Mouse (Mus musculus): ENCODE data around the gene Stt3b. TPM values are rescaled to one million over a fixed set of nuclear protein-coding genes. Genes with fewer than 3 reads are reported as not detected.

Gene Stt3b
- polyA plus RNA-seq, 1 experiment from 2014 or later, result 83.3 TPM

DNA sequence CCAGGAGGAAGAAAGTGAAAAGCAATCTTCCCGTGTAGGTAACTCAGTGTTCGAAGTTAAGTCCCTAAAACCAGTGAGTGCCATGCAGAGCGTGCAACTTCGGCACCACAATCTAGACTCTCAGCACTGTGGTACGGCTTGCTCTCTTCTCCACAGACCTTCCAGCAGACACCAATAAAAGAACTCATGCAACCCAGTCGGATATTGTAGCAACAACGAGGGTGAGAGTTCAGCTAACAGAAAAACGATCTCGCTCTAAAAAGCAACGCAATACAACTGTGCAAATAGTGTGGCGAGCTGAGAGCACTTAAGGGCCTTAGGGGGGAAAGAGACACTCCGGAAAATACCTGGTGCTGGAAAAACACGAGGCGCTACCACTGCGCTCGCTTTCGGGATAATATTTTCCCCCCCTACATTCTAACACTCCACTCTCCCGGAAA is 1.3 kb downstream of the Stt3b start:
- Histone ChIP-seq H3K9ac (ENCODE audit: low read depth, low read length) (peak overlapping the region; percentile 98), H3K27ac (ENCODE audit: low read depth, low read length) (peak overlapping the region; percentile 97), H3K4me2 (ENCODE audit: low read length) (peak overlapping the region; percentile 61), H3K4me3 (ENCODE audit: low read length) (peak overlapping the region; percentile 98), H3K9me3 (ENCODE audit: control insufficient read depth, low read length) (no peaks in the 10 kb centered on the region), H3K27me3 (replicated peaks; ENCODE audit: control insufficient read depth, insufficient read depth, low read length) (no peaks in the 10 kb centered on the region), H3K4me1 (ENCODE audit: control insufficient read depth, insufficient read depth, low read depth, low read length) (peaks cover 28% of the 10 kb centered on the region), H3K36me3 (ENCODE audit: control insufficient read depth, insufficient read depth, low read length) (no peaks in the 10 kb centered on the region)
- no peak for ATAC-seq
- WGBS, result 0% methylated on average over 18 of the region's 18 CpGs

DNA sequence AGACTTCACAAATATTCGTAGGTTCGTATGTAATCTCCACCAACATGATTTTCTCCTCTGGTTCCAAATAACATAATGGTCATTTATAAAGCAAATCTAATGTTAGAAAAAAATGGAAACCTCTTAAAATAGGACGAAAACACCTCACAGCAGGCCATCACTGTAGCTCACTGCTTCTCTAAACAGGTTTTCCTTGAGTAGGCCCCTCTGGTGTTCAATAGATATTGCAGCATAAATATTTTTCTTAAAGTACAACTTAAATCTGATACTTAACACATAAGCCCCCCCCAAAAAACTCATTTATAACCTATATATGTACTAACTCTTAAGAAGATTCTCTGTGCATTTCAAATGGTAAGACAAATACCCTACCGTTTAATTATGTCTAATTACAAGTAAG is 1.8 kb downstream of the Stt3b start:
- 13% methylated on average over 4 of the region's 4 CpGs for WGBS
- Histone ChIP-seq H3K9me3 (ENCODE audit: control insufficient read depth, low read length) (no peaks in the 10 kb centered on the region), H3K27me3 (replicated peaks; ENCODE audit: control insufficient read depth, insufficient read depth, low read length) (no peaks in the 10 kb centered on the region), H3K4me3 (ENCODE audit: low read length) (peak overlapping the region; percentile 98), H3K4me1 (ENCODE audit: control insufficient read depth, insufficient read depth, low read depth, low read length) (peaks cover 28% of the 10 kb centered on the region), H3K36me3 (ENCODE audit: control insufficient read depth, insufficient read depth, low read length) (no peaks in the 10 kb centered on the region), H3K4me2 (ENCODE audit: low read length) (peak overlapping the region; percentile 61), H3K27ac (ENCODE audit: low read depth, low read length) (no peak overlapping the region), H3K9ac (ENCODE audit: low read depth, low read length) (no peak overlapping the region; the same call in 1 of the 2 replicates)
- ATAC-seq, result no peak

DNA sequence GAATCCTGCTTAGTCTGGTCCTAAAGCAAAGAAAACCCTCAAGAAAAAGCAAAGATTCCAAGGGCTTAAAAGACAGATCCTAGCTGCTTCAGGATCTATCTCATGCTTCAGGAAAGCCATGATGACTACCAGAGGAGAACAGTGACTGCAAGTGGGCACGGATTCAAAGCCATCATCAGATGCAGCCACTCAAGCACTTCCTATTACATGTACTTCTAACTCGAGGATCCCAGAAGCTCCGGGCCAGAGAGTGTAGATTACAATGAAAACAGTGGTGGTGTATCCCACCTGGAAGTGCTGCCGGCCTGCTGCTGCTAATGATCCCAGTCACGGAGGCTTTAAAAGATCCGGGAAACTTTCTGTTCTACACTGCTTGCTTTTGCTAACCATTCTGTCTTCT is 4.0 kb downstream of the Stt3b start:
- H3K36me3 ChIP-seq (ENCODE audit: control insufficient read depth, insufficient read depth, low read length), result no peaks in the 10 kb centered on the region
- no peaks in the 10 kb centered on the region for H3K9me3 ChIP-seq (ENCODE audit: control insufficient read depth, low read length)
- no peak overlapping the region for H3K27ac ChIP-seq (ENCODE audit: low read depth, low read length)
- 26% methylated on average over 6 of the region's 6 CpGs for WGBS
- H3K4me3 ChIP-seq (ENCODE audit: low read length), result peak overlapping the region; percentile 98
- peak overlapping the region; percentile 61 for H3K4me2 ChIP-seq (ENCODE audit: low read length)
- peaks cover 30% of the 10 kb centered on the region for H3K4me1 ChIP-seq (ENCODE audit: control insufficient read depth, insufficient read depth, low read depth, low read length)
- H3K27me3 ChIP-seq (replicated peaks; ENCODE audit: control insufficient read depth, insufficient read depth, low read length), result no peaks in the 10 kb centered on the region
- H3K9ac ChIP-seq (ENCODE audit: low read depth, low read length), result no peak overlapping the region
- ATAC-seq, result no peak

DNA sequence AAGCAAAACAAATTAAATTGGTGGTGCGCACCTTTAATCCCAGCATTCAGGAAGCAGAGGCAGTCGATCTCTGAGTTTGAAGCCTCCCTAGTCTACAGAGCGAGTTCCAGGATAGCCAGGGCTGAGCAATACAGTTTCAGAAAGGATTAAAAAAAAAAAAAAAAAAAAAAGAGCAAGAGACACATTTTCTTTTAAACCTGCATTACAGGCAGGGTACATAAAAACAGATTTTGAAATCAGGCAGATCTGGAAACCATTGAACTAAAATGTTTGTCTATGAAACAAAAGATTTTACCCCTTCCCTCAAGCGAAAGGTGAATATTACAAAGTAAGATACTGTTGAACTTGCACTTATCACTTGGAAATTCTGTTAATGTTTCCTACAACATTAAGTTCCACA is 6.1 kb downstream of the Stt3b start:
- WGBS, result 68% methylated on average over 4 of the region's 4 CpGs
- Histone ChIP-seq H3K4me2 (ENCODE audit: low read length) (no peak overlapping the region), H3K27ac (ENCODE audit: low read depth, low read length) (no peak overlapping the region), H3K4me3 (ENCODE audit: low read length) (no peak overlapping the region), H3K4me1 (ENCODE audit: control insufficient read depth, insufficient read depth, low read depth, low read length) (peaks cover 28% of the 10 kb centered on the region), H3K27me3 (replicated peaks; ENCODE audit: control insufficient read depth, insufficient read depth, low read length) (no peaks in the 10 kb centered on the region), H3K9me3 (ENCODE audit: control insufficient read depth, low read length) (no peaks in the 10 kb centered on the region), H3K9ac (ENCODE audit: low read depth, low read length) (no peak overlapping the region), H3K36me3 (ENCODE audit: control insufficient read depth, insufficient read depth, low read length) (no peaks in the 10 kb centered on the region)
- no peak for ATAC-seq

DNA sequence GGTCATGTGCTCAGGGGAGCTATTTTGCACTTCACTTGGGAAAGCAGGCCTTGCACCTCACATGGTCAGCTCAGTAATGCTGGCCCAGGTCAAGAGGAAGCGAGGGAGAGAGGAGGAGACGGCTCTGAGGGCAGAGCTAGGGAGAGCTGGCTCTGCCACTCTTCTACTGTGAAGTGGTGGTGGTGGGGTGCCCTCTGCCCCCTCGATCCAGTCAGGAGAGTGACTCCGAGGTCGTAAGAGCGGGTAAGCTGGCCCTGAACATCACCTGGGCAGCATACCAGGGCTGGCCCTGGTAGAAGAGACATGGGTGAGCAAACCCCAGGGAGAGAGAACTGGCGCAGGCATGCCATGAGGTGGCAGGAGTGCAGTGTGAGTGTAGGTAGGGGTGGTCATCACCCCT is 8.6 kb downstream of the Stt3b start:
- H3K27ac ChIP-seq (ENCODE audit: low read depth, low read length), result no peak overlapping the region
- H3K4me3 ChIP-seq (ENCODE audit: low read length), result no peak overlapping the region
- H3K27me3 ChIP-seq (replicated peaks; ENCODE audit: control insufficient read depth, insufficient read depth, low read length), result no peaks in the 10 kb centered on the region
- no peaks in the 10 kb centered on the region for H3K9me3 ChIP-seq (ENCODE audit: control insufficient read depth, low read length)
- no peaks in the 10 kb centered on the region for H3K36me3 ChIP-seq (ENCODE audit: control insufficient read depth, insufficient read depth, low read length)
- no peak for ATAC-seq
- H3K9ac ChIP-seq (ENCODE audit: low read depth, low read length), result no peak overlapping the region
- 86% methylated on average over 7 of the region's 7 CpGs for WGBS
- H3K4me1 ChIP-seq (ENCODE audit: control insufficient read depth, insufficient read depth, low read depth, low read length), result peaks cover 15% of the 10 kb centered on the region
- no peak overlapping the region for H3K4me2 ChIP-seq (ENCODE audit: low read length)

DNA sequence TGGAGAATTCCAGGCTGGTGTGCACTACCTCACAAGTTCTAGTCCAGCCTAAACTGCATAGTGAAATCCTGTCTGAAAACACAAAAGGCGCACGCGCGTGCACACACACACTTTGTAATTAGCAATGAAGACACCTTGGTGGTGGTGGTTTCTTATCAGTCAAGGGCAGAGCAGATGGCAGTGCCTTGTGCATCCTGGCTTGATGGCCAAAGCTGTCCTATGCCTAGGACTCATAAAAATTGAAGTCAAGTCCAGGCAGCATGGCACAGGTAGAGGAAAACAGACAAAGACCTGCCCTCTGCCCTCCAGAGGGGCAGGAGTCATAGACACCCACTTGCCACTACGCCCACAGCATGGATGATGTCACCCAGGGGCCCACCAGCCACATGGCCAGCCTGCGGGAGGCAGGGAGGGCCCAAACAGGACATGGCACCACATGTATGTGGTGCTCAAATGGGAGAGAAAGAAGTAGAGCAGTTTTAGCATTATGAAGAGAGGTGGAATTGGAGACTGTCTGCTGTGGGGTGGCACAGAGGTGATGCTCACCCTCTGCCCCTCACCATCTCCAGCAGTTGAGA is 9.1 kb downstream of the Stt3b start:
- H3K4me3 ChIP-seq (ENCODE audit: low read length), result no peak overlapping the region
- no peak overlapping the region for H3K27ac ChIP-seq (ENCODE audit: low read depth, low read length)
- no peaks in the 10 kb centered on the region for H3K9me3 ChIP-seq (ENCODE audit: control insufficient read depth, low read length)
- WGBS, result 98% methylated on average over 6 of the region's 6 CpGs
- H3K27me3 ChIP-seq (replicated peaks; ENCODE audit: control insufficient read depth, insufficient read depth, low read length), result no peaks in the 10 kb centered on the region
- no peaks in the 10 kb centered on the region for H3K36me3 ChIP-seq (ENCODE audit: control insufficient read depth, insufficient read depth, low read length)
- no peak overlapping the region for H3K4me2 ChIP-seq (ENCODE audit: low read length)
- no peak overlapping the region for H3K9ac ChIP-seq (ENCODE audit: low read depth, low read length)
- H3K4me1 ChIP-seq (ENCODE audit: control insufficient read depth, insufficient read depth, low read depth, low read length), result peaks cover 10% of the 10 kb centered on the region
- no peak for ATAC-seq

DNA sequence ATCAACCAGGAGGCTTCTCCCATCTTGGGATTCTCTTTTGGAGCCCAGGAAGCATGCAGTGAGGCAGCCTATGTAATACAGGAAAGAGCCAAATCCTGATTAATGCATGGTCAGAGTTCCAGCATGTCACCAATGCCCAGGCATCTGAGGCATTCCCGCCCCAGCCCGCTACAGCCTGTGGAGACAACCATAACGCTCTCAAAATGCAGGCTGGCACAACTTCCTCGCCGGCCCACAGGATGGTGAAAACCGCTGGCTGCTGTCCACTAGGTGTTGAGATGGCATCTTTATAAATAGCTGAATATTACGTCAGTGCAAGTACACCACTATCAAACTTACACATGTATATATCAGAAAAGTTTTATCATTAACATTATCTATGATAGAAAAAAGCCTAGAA is 13.5 kb downstream of the Stt3b start:
- H3K9me3 ChIP-seq (ENCODE audit: control insufficient read depth, low read length), result no peaks in the 10 kb centered on the region
- no peak overlapping the region for H3K4me2 ChIP-seq (ENCODE audit: low read length)
- WGBS, result 69% methylated on average over 7 of the region's 7 CpGs
- H3K27me3 ChIP-seq (replicated peaks; ENCODE audit: control insufficient read depth, insufficient read depth, low read length), result no peaks in the 10 kb centered on the region
- no peak for ATAC-seq
- H3K4me3 ChIP-seq (ENCODE audit: low read length), result no peak overlapping the region
- H3K9ac ChIP-seq (ENCODE audit: low read depth, low read length), result no peak overlapping the region
- H3K4me1 ChIP-seq (ENCODE audit: control insufficient read depth, insufficient read depth, low read depth, low read length), result peaks cover 6% of the 10 kb centered on the region
- H3K36me3 ChIP-seq (ENCODE audit: control insufficient read depth, insufficient read depth, low read length), result no peaks in the 10 kb centered on the region
- H3K27ac ChIP-seq (ENCODE audit: low read depth, low read length), result no peak overlapping the region

DNA sequence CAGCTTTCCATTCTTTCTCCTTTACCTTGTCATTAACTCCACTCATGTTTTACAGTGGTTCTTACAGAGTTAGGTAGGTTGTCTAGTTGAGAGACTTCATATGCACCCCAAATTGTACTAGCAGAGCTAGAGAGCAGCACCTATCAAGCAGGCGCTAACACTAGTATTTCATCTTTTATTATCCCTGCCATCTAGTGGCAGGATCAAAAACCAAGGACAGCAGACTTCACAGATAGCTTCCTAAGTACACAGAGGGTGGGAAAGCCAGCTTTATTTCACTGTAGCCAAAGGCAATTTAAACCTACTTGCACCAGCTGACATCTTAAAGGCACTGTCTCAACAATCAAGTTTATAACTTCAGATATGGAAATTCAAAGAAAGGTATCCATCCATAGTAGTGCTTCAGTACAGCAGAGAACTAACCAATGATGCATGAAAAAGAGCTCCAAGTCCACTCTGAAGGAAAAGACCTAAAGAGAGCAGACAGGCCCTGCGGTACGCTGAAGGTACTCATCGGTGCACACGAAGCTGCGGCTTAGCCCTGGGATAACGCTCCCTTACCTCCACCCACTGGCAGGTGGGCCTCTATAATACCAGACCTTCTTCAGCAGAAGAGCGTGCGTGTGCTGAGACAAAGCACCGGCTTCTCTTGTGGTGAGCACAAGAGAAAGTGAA is 16.2 kb downstream of the Stt3b start:
- Histone ChIP-seq H3K9ac (ENCODE audit: low read depth, low read length) (no peak overlapping the region), H3K27me3 (replicated peaks; ENCODE audit: control insufficient read depth, insufficient read depth, low read length) (no peaks in the 10 kb centered on the region), H3K4me1 (ENCODE audit: control insufficient read depth, insufficient read depth, low read depth, low read length) (peaks cover 5% of the 10 kb centered on the region), H3K4me2 (ENCODE audit: low read length) (no peak overlapping the region), H3K27ac (ENCODE audit: low read depth, low read length) (no peak overlapping the region), H3K4me3 (ENCODE audit: low read length) (no peak overlapping the region), H3K36me3 (ENCODE audit: control insufficient read depth, insufficient read depth, low read length) (no peaks in the 10 kb centered on the region), H3K9me3 (ENCODE audit: control insufficient read depth, low read length) (no peaks in the 10 kb centered on the region)
- 85% methylated on average over 10 of the region's 10 CpGs for WGBS
- no peak for ATAC-seq

DNA sequence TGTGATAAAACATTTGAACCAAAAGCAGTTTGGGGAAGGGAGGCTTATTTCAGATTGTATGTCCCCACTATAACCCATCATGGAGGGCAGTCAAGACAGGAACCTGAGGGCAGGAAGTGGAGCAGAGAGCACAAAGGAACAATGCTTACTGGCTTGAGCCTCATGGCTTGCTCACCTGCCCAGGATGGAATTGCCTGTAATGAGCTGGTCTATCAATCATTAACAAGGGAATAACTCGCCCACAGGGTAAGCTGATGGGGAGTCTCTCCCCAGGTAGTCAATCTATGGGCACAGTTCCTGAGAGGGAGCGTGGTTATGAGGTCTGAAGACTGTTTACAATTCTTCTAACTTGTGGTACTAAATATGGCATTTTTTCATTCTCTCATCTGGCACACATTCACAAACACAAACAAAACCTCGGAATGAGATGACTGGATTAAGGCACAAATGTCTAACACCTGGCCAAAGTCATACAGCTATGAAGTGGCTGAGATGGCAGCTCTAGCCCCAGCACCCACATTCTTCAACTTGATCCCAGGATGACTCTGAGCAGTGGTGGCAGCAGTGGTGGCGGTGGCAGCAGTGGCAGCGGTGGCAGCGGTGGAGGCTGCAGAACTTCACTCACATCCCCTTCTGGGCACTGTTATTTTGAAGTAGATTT is 22.3 kb downstream of the Stt3b start:
- Histone ChIP-seq H3K4me1 (ENCODE audit: control insufficient read depth, insufficient read depth, low read depth, low read length) (peaks cover 4% of the 10 kb centered on the region), H3K9ac (ENCODE audit: low read depth, low read length) (no peak overlapping the region), H3K27me3 (replicated peaks; ENCODE audit: control insufficient read depth, insufficient read depth, low read length) (no peaks in the 10 kb centered on the region), H3K27ac (ENCODE audit: low read depth, low read length) (no peak overlapping the region), H3K4me3 (ENCODE audit: low read length) (no peak overlapping the region), H3K36me3 (ENCODE audit: control insufficient read depth, insufficient read depth, low read length) (no peaks in the 10 kb centered on the region), H3K9me3 (ENCODE audit: control insufficient read depth, low read length) (no peaks in the 10 kb centered on the region), H3K4me2 (ENCODE audit: low read length) (no peak overlapping the region)
- 95% methylated on average over 6 of the region's 6 CpGs for WGBS
- ATAC-seq, result no peak
